Mouse (Mus musculus) small intestine, adult 2 months (tissue): ENCODE results near the gene Mitf.

Source experiments
- CTCF ChIP-seq: fragments of 200-500 bp; IDR thresholded peaks from 2 replicates; pipeline ENCODE4 v1.5.1; 2012; ENCODE audit warnings: low read depth, mild to moderate bottlenecking, control low read depth, inconsistent platforms, low read length, moderate library complexity, mixed read lengths; ENCODE audit not compliant: insufficient replicate concordance, insufficient read length; ENCODE audit errors: extremely low read depth
- POLR2A ChIP-seq: fragments of 200-500 bp; IDR thresholded peaks from 2 replicates; pipeline ENCODE4 v1.6.1; 2012; ENCODE audit warnings: low read depth, mild to moderate bottlenecking, control low read depth, inconsistent platforms, low read length, moderate library complexity

GRCm38 (mm10) chr6:97995606-97996307 lies 188.9 kb downstream of the Mitf start:
- no peak for TF ChIP-seq CTCF
- TF ChIP-seq POLR2A = no peak
